Mouse (Mus musculus) embryonic facial prominence, embryonic 11.5 days (tissue): ENCODE measurements at regions not wholly inside any gene's neighbourhood (a gene's known extent, or its start where the extent isn't known, plus 50 kb on each side); places are given as distances from the start of the nearest gene placed in this dataset.
A peak's percentile ranks its signal among the peaks of the same experiment; 100 is the strongest.

Experiments used
- ATAC-seq: fragments of 200-750 bp; cut with Nextera tagmentation; replicated peaks from 2 replicates; pipeline ENCODE4 v1.8.0; 2017; ENCODE audit warnings: low read depth; ENCODE audit not compliant: insufficient number of reproducible peaks, low FRiP score, low TSS enrichment
- DNase-seq: peaks from one replicate; pipeline ENCODE4 v3.0.0-alpha.2; 2015; ENCODE audit warnings: low spot score
- H3K27ac ChIP-seq: fragments of 300-500 bp; sonication (generic); replicated peaks from 2 replicates; pipeline ENCODE4 v1.5.1; 2014; ENCODE audit warnings: mild to moderate bottlenecking, low read depth, low read length, control low read depth
- H3K27me3 ChIP-seq: fragments of 300-500 bp; sonication (generic); 2 replicates; pipeline ENCODE4 v1.6.1; 2014; ENCODE audit warnings: mild to moderate bottlenecking, low read length, moderate library complexity, mixed read lengths; ENCODE audit not compliant: control insufficient read depth, insufficient read depth
- H3K36me3 ChIP-seq: fragments of 300-500 bp; sonication (generic); replicated peaks from 2 replicates; pipeline ENCODE4 v1.6.1; 2014; ENCODE audit warnings: low read depth, mild to moderate bottlenecking, low read length, moderate library complexity, mixed read lengths; ENCODE audit not compliant: control insufficient read depth, insufficient read depth
- H3K4me1 ChIP-seq: fragments of 300-500 bp; sonication (generic); 2 replicates; pipeline ENCODE4 v1.6.1; 2014; ENCODE audit warnings: low read length, mixed read lengths; ENCODE audit not compliant: control insufficient read depth, insufficient read depth
- H3K4me2 ChIP-seq: fragments of 300-500 bp; sonication (generic); 2 replicates; pipeline ENCODE4 v1.6.1; 2014; ENCODE audit warnings: low read depth, mild to moderate bottlenecking, control low read depth, low read length, moderate library complexity
- H3K4me3 ChIP-seq: fragments of 300-500 bp; sonication (generic); 2 replicates; pipeline ENCODE4 v1.5.1; 2014; ENCODE audit warnings: low read depth, low read length, control low read depth
- H3K9ac ChIP-seq: fragments of 300-500 bp; sonication (generic); replicated peaks from 2 replicates; pipeline ENCODE4 v1.6.1; 2014; ENCODE audit warnings: mild to moderate bottlenecking, control low read depth, low read length
- H3K9me3 ChIP-seq: fragments of 300-500 bp; sonication (generic); replicated peaks from 2 replicates; pipeline ENCODE4 v1.6.1; 2016; ENCODE audit warnings: mild to moderate bottlenecking, low read length, inconsistent platforms, mixed read lengths; ENCODE audit not compliant: control insufficient read depth
- WGBS: fragments of 180-500 bp; shearing (Covaris S2); extraction: QIAGEN DNeasy Blood & Tissue Kit; methylation state at CpG from one replicate; pipeline ENCODE4 v1.1.7; 2014; 5-methylcytosine and 5-hydroxymethylcytosine counted together

DNA sequence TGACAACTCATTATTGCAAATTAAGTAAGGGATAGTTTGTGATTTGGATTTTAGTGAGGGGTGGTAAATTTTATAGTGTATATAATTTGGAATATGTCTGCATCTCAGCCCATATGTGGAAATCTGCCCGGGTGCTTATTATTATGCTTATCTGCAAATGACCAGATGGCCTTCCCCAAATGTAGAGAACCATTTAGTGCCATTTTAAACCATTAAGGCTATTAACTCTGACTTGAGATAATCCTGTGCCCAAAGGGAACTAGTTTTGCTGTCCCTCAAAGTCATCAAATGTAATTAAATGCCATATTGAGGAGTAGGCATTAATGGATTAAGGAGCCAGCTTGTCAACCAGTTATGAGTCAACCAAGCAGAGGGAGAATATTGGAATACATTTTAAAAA is 230.7 kb downstream of the Icos start:
- H3K4me2 ChIP-seq = no peak overlapping the region
- DNase-seq = no peak
- H3K4me1 ChIP-seq = 0 out of 2 replicates have a peak, but pooled peaks cover 4% of the 10 kb centered on the region
- no peaks in the 10 kb centered on the region for H3K36me3 ChIP-seq
- H3K4me3 ChIP-seq = no peak overlapping the region
- 70% methylated on average over 1 of the region's 1 CpGs for WGBS
- no peak for ATAC-seq
- H3K27me3 ChIP-seq = no peaks in the 10 kb centered on the region
- no peak overlapping the region for H3K9ac ChIP-seq
- no peaks in the 10 kb centered on the region for H3K9me3 ChIP-seq
- no peak overlapping the region for H3K27ac ChIP-seq

GRCm38 (mm10) chr1:61221131-61221530 is 243.4 kb downstream of the Icos start:
- Histone ChIP-seq H3K4me1 (no peaks in the 10 kb centered on the region), H3K4me3 (no peak overlapping the region), H3K9ac (no peak overlapping the region), H3K27me3 (no peaks in the 10 kb centered on the region), H3K4me2 (no peak overlapping the region), H3K27ac (no peak overlapping the region), H3K9me3 (no peaks in the 10 kb centered on the region), H3K36me3 (no peaks in the 10 kb centered on the region)
- no peak for DNase-seq
- WGBS = 59% methylated on average over 1 of the region's 1 CpGs
- no peak for ATAC-seq

- Histone ChIP-seq H3K4me1 (peaks cover 4% of the 10 kb centered on the region), H3K36me3 (no peaks in the 10 kb centered on the region), H3K9ac (no peak overlapping the region), H3K9me3 (no peaks in the 10 kb centered on the region), H3K27ac (no peak overlapping the region), H3K27me3 (no peaks in the 10 kb centered on the region), H3K4me2 (no peak overlapping the region), H3K4me3 (no peak overlapping the region)
- ATAC-seq = no peak
- no peak for DNase-seq
- WGBS = 51% methylated on average over 4 of the region's 4 CpGs
Measured at GRCm38 (mm10) chr1:61228942-61229341, 251.2 kb downstream of the Icos start.

DNA sequence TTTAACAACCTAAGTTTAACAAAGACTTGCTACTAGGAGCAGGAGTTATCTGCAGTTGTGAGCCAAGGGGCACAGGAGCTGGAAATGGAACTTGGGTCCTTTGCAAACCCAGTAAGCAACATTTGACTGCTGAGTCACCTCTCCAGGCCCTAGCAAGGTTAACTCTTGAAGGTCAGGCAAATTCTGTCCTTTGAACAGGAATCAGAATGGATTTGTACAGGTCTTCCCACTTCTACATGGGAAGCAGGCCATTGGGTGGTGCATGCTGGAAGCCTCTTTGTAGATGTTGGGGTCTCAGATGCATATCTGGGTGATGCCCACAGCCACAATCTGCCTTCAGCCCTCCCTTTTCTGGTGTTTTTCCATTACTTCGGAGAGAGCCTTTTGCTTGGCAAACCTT is 255.3 kb downstream of the Icos start:
- no peak overlapping the region for H3K9ac ChIP-seq
- no peaks in the 10 kb centered on the region for H3K36me3 ChIP-seq
- H3K27ac ChIP-seq = no peak overlapping the region
- H3K9me3 ChIP-seq = no peaks in the 10 kb centered on the region
- ATAC-seq (no peak), DNase-seq (no peak)
- no peak overlapping the region for H3K4me3 ChIP-seq
- H3K4me1 ChIP-seq = peaks cover 8% of the 10 kb centered on the region
- no peak overlapping the region for H3K4me2 ChIP-seq
- H3K27me3 ChIP-seq = no peaks in the 10 kb centered on the region
- WGBS = 33% methylated on average over 1 of the region's 1 CpGs

GRCm38 (mm10) chr1:61233476-61234297 is 256.0 kb downstream of the Icos start:
- Histone ChIP-seq H3K9ac (no peak overlapping the region; the same call in 1 of the 2 replicates), H3K27me3 (no peaks in the 10 kb centered on the region), H3K4me3 (no peak overlapping the region), H3K36me3 (no peaks in the 10 kb centered on the region), H3K9me3 (no peaks in the 10 kb centered on the region), H3K27ac (0 out of 2 replicates have a peak overlapping the region, but pooled peaks have one; percentile 1), H3K4me2 (peak overlapping the region; percentile 36), H3K4me1 (peaks cover 8% of the 10 kb centered on the region)
- DNase-seq (peak; percentile 69), ATAC-seq (peak; percentile 79)
- WGBS = 13% methylated on average over 10 of the region's 10 CpGs

GRCm38 (mm10) chr1:61234298-61234682 is 256.6 kb downstream of the Icos start:
- Histone ChIP-seq H3K27ac (no peak overlapping the region), H3K27me3 (no peaks in the 10 kb centered on the region), H3K4me3 (no peak overlapping the region), H3K4me1 (peaks cover 8% of the 10 kb centered on the region), H3K9me3 (no peaks in the 10 kb centered on the region), H3K4me2 (peak overlapping the region; percentile 36), H3K9ac (no peak overlapping the region), H3K36me3 (no peaks in the 10 kb centered on the region)
- ATAC-seq (no peak), DNase-seq (no peak)
- 8% methylated on average over 1 of the region's 1 CpGs for WGBS

DNA sequence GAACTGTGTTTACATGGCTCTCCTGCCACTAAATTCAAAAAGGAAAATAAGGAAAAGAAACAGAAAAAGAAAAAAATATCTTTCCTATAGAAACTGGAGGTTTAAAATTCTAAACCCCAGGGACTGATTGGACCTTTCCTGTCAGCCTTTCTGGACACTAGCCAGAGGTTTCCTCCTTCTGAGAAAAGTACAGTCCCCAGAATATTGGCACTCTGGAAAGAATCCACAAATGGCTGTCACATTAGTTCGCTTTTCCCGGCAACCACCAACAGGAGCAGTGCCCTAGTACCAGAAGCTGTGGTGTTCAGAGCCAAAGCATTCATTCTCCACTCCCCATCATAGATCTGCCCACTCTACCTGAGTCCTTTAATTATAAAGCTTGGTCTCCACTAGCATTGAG is 258.8 kb downstream of the Icos start:
- no peak overlapping the region for H3K27ac ChIP-seq
- DNase-seq = no peak
- peaks cover 8% of the 10 kb centered on the region for H3K4me1 ChIP-seq
- no peaks in the 10 kb centered on the region for H3K36me3 ChIP-seq
- H3K9me3 ChIP-seq = no peaks in the 10 kb centered on the region
- WGBS = 87% methylated on average over 2 of the region's 2 CpGs
- ATAC-seq = no peak
- H3K4me3 ChIP-seq = no peak overlapping the region
- H3K4me2 ChIP-seq = no peak overlapping the region
- H3K9ac ChIP-seq = no peak overlapping the region
- no peaks in the 10 kb centered on the region for H3K27me3 ChIP-seq

GRCm38 (mm10) chr1:61238668-61239067 is 260.9 kb downstream of the Icos start:
- Histone ChIP-seq H3K4me1 (peaks cover 7% of the 10 kb centered on the region), H3K27me3 (no peaks in the 10 kb centered on the region), H3K36me3 (no peaks in the 10 kb centered on the region), H3K27ac (no peak overlapping the region), H3K9me3 (no peaks in the 10 kb centered on the region), H3K4me2 (no peak overlapping the region), H3K9ac (no peak overlapping the region), H3K4me3 (no peak overlapping the region)
- WGBS = 93% methylated on average over 3 of the region's 3 CpGs
- ATAC-seq = no peak
- DNase-seq = no peak
